Mouse (Mus musculus): ENCODE data around the gene Hspb1. TPM values are rescaled to one million over a fixed set of nuclear protein-coding genes. Genes with fewer than 3 reads are reported as not detected.

Hspb1 gene
- total RNA-seq, 2 experiments from 2014 or later, result 3.2 to 3.7 TPM

- intact Hi-C loops (cut with DNase I), result no loop called here
- DNase-seq, result no peak
These were observed 23.1 kb downstream of the Hspb1 start for GRCm38 (mm10) chr5:135910813-135911212.

DNA sequence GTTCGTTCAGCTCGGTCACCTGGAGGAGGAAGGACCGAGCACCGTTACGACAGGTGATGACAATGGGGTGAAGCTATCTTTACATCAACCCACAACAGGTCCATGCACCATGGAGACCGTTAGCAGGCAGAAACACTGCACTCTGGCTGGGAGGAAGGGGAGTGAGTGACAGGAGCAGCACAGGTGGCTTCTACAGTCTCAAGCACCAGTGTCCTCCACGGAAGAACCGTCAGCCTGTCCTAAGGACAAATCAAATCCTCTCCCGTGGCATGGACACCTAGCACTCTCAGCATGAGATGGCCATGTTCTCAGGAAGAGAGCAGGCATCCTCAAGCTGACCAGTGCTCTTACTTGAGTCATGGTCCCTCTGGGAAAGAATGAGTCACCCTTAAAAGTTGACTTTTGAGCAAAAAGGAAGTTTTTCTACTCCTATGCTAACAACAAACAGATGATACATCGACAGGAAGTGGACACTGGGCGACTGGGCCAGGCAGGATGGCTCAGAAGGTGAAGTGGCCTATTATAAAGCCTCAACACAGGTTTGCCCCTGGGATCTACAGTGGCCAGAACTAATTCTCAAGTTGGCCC, 24.0 kb downstream of the Hspb1 start:
- intact Hi-C loops (cut with DNase I), result no loop called here
- DNase-seq, result no peak

DNA sequence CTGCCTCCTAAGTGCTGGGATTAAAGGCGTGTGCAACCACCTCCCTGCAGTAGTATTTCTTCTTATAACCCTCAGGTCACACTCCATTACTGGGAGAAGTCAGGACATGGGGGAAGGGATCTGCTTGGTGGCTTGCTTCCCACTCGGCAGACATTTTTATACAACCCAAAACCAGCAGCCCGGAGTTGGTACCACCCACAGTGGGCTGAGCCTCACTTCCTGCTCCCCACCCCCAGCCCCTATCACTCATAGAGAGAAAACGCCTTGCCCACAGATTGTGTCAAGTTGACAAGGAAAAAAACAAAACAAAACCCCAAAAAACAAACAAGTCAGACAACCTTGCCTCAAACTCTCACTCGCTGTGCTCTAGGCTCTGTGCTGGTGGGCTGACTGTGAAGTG, 25.5 kb downstream of the Hspb1 start:
- DNase-seq, result no peak
- intact Hi-C loops (cut with DNase I), result no loop called here

DNA sequence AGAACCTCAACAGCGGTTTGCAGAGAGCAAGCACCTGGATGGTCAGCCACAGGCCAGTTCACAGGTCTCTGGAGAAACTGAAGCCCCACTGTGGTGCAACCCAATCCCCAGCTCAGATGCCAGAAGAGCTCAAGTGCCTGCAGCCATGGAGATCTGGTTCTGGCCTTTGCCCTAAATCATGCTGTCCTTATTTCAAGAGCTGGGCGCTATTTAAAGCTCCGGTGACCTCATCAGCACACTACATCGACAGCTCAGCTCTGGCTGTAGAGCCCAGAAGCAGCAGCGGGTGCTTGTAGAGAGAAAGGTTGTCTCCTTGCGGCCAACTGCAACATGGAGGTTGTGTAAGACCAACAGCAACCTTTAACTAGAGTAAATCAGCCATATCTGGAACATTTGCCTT, 26.4 kb downstream of the Hspb1 start:
- no peak for DNase-seq
- intact Hi-C loops (cut with DNase I), result no loop called here

- intact Hi-C loops (cut with DNase I), result no loop called here
- DNase-seq, result no peak
These were observed 28.4 kb downstream of the Hspb1 start for GRCm38 (mm10) chr5:135916051-135916565.

DNA sequence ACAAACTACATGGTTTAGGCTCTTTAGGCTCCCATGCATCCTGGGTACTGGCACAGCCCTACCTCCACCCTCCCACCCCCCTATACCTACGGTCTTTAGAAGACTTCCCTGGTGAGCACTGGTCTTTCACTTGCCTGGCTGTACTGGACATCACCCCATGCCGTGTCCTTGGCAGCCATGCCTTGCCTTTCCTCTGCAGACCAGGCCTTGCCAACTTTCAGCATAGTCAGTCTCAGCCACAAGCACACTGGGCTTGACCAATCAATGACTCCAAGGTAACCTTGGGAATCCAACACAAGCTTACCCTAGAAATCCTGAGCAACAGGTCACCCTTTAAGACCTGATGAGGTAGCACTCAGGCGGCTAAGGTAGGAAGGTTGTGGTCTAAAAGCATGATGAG, 28.9 kb downstream of the Hspb1 start:
- peak; percentile 24 for DNase-seq
- intact Hi-C loops (cut with DNase I), result no loop called here

GRCm38 (mm10) chr5:135917327-135918058, 29.8 kb downstream of the Hspb1 start:
- intact Hi-C loops (cut with DNase I), result no loop called here
- no peak for DNase-seq

DNA sequence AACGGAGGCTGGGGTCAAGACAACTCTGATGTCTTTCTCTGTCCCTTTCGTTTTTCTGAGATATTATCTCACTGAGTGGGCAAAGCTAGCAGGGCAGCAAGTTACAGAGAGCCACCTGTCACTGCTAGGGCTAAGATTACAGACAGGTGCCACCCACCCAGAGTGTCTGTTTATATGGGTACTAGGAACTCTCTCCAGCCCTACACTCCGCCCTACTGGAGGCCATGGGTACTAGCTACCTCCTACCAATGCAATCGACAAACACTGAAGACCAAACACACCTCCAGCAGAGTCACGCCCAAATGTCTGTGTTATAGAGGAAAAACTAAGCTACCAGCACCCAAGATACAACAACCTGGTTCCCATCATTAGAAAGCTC, 30.3 kb downstream of the Hspb1 start:
- DNase-seq, result no peak
- intact Hi-C loops (cut with DNase I), result no loop called here

DNA sequence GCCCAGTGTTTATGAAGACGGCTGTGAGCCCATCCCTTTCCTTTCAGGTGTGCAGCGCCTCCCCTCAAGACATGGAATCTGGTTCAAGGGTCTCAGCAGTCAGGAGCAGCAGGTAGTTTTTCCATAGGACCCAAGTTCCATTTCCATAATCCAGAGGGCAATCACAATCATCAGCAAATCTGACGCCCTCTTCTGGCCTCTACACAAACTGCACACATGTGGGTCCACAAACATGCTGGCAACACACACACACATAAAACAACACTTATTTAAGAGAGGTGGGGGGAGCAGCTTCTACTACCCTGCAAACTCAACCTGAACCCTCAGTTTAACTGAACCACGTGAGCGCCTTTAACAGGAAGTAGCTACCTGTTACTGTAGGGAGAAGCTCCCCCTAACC, 30.9 kb downstream of the Hspb1 start:
- no peak for DNase-seq
- intact Hi-C loops (cut with DNase I), result no loop called here

GRCm38 (mm10) chr5:135919902-135920301, 32.2 kb downstream of the Hspb1 start:
- intact Hi-C loops (cut with DNase I), result no loop called here
- DNase-seq, result no peak

DNA sequence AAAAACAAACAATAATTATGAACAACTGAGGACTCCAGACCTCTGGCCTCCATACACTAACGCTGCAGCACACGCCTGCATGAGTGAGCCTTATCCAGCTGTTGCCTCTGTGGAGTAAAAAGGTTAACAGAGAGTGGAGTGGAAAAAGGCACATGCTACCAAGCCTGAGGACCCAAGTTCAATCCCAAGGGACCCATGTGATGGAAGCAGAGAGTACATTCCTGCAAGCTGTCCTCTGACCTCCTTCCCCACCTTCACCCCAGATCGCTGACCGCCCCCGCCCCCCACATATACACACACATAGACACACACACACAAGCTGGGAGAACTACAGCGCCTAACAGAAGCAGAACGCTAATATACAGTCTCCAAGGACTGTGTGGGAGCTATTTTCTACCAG, 36.2 kb downstream of the Hspb1 start:
- intact Hi-C loops (cut with DNase I), result no loop called here
- DNase-seq, result no peak

DNA sequence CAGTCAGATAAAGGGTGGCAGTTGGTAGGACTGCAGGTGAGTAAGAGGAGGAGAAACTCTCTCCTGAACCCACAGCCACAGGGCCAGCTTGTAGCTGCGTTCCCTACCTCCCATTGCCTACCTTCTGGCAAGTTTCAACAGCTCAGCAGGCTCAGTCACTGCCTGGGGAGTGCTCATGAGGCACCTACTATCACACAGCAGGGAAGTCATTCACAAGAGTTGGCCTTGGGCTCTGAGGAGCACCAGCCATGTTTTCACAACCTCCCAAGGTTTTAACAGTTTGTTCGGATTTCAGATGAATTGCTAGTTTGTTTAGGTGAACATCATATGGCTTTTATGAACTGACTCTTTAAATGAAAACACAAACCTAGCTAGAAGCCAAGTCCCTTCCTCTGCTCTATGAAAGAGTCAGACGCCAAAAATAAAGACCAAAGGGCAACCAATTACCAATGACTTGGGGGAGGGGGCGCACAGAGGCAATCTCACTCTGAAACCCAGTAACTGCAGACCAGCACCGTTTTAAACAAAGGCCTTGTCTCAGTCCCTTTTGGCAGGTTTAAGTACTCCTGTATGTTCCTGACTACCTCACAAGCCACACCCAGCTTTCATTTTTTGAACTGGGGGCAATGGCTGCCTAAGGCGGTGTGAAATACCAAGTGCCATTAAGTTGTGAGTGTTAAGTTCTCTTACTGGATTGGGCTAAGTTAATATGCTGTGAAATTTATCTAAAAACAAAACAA, 42.1 kb downstream of the Hspb1 start:
- intact Hi-C loops (cut with DNase I), result no loop called here
- DNase-seq, result no peak

DNA sequence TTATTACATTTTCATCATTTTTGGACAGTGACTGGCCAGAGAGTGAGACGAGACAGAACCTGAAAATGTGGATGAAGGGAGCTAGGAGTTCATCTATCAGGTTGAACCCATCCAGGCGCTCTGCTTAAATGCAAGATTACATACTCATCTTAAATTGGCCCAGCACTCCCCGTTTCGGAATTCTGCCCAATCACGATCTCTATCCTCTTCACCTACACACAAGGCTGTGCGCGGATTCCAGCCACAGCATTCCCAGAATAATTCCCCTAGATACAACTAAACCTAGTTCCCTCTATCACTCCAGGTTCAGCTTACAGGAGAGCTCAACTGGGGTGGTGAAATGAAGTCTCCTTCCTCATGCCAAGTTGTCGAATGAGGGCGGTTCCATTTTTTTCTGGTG, 43.8 kb downstream of the Hspb1 start:
- DNase-seq, result no peak
- intact Hi-C loops (cut with DNase I), result no loop called here

- intact Hi-C loops (cut with DNase I), result no loop called here
- no peak for DNase-seq
These were observed 44.6 kb downstream of the Hspb1 start for GRCm38 (mm10) chr5:135932359-135932758.

DNA sequence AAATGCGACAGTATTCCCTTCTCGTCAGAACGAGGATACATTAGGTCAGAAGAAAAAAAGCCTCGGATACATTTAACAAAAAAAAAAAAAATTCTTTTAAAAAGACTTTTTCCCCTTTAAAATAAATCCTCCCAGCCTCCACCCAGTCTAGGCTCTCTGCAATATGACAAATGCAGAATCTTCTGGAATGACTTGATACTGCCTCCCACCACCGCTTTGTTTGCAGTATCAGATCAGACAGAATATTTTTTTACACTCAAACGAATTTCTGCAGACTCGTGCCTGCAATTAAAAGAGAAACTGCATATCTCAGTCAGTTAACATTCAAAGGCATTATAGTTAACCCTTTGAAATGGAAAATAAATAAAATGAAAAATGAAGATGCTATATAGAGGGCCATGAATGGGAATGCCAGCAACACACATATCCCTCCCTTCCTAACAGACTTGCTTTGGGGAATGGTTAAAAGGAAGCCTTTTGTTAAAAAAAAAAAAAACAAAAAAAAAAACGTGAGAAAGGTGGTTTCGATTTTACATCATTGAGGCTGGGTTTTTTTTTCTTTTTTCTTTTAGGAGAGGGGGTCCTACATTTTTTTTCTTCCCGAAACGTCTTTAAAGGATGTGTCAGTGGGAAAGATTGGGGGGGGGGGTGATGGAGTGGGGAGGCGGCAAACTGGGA, 45.6 kb downstream of the Hspb1 start:
- intact Hi-C loops (cut with DNase I), result no loop called here
- no peak for DNase-seq

GRCm38 (mm10) chr5:135933900-135934441, 46.3 kb downstream of the Hspb1 start:
- intact Hi-C loops (cut with DNase I), result no loop called here

DNA sequence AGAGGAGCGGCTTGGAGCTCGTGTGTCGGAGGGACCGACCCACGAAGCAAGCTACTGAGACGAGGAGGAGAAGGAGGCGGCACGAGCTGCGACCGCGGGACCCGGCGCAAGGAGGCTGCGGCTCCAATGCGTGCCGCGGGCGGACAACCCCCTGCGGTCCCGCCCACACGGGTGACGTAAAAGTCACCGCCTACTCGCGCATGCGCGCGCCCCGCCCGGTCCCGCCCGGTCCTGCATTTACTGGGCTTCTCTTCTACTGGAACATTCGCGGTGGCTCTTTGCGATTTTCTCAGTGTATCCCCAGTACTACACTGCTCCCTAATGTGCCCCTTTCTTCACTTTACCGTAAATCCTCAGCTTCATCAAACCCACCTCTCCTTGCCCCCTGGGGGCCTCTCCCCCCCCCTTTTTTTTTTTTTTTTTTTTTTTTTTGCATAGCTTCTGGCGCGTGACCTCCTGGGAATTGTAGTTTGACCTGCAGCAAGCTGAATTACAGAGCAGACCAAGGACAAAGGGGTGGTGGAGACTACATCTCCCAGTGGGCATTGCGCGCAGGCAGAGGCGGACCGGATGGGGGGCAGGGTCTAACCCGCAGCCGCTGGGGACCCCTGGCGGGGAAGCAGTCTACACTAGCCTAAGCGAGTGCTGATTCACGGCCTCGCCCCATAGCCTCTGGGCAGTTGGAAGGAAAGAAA, 46.9 kb downstream of the Hspb1 start, which contains the start of gene Ywhag:
Gene Ywhag (minus strand): TSS at position 136 of the 695 bp plus-strand sequence.
- intact Hi-C loops (cut with DNase I), result no loop called here
- DNase-seq, result peak; percentile 98

More at GRCm38 (mm10) chr5:135933900-135934441, 46.3 kb downstream of the Hspb1 start:
- peak; percentile 83 for DNase-seq

DNA sequence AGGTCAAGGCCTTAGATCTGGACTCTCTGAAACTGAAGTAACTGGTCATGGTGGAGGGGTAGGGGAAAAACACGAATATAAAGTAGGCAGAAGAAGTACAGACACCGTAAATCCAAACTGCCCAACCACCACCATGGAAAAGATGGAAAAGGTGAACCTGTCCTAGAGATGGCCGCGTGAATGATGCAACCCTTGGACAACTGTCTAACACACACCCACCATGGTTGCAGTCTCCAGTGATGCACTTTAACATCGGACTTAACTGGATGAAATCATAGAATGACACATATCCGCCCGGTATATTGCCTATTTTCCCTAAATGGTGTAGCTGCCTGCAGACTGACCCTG, 47.4 kb downstream of the Hspb1 start:
- DNase-seq, result no peak
- intact Hi-C loops (cut with DNase I), result no loop called here

DNA sequence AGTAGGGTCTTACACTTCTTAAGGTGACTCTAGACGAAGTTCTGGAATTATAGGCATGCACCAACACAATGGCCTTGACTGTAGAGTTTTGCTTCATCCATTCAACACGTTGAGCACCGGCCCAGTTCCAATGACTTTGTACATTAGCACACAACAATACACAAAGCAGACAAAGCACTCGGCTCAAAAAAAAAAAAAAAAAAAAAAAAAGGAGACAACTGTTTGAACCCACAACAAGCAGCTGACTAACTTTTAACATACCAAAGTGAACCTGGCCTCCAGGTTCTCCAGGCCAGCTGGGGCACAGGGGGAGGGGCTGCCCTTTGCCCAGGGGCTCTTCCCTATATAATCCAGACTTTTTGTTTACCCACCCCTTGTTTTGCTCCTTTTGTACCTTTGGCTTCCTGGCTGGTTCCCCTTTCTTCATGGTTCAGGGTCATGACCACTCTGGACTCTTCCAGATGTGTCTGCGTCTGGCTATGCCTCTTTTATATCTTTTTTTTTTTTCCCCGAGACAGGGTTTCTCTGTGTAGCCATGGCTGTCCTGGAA, 48.0 kb downstream of the Hspb1 start:
- intact Hi-C loops (cut with DNase I), result no loop called here
- DNase-seq, result no peak

Measured in left cerebral cortex, postnatal 4 days (tissue).